Mouse (Mus musculus) left cerebral cortex, adult 2 months (tissue): ENCODE results near the gene Mmp25. TPM values are rescaled to one million over a fixed set of nuclear protein-coding genes. Genes with fewer than 3 reads are reported as not detected.

Experiments
- DNase-seq, 2 experiments: peaks; one replicate each; pipeline ENCODE4 v3.0.0; 2021 to 2022; ENCODE audit warnings: low spot score in 2 of 2, mixed read lengths in 1 of 2; ENCODE audit errors: extremely low spot score in 1 of 2
- H3K27ac ChIP-seq: fragments of 200-600 bp; 2 replicates; pipeline ENCODE4 v1.8.1; 2022
- H3K4me3 ChIP-seq: fragments of 200-600 bp; 2 replicates; pipeline ENCODE4 v1.8.1; 2022
- CTCF ChIP-seq: fragments of 200-600 bp; IDR thresholded peaks from 2 replicates; pipeline ENCODE4 v1.8.1; 2022; ENCODE audit warnings: antibody characterized with exemption, mild to moderate bottlenecking, moderate library complexity
- intact Hi-C: fragments of 180-260 bp; cut with DNase I; formaldehyde crosslinking; loops from one replicate; pipeline ENCODE4 v1.15.1; 2025
- total RNA-seq, 2 experiments: library from RNA; stranded (reverse); gene quantifications; 2 replicates each; pipeline ENCODE4 v1.2.3; 2021

Mmp25 gene
- total RNA-seq, 2 experiments from 2014 or later, result 0.07 to 0.12 TPM

GRCm38 (mm10) chr17:23660117-23660875 lies 15.2 kb upstream of the Mmp25 start, which contains the start of gene Bicdl2:
Bicdl2 (plus strand) TSS chr17:23660506.
- no peak for DNase-seq
- Histone ChIP-seq H3K4me3 (no peak within 1 kb of the TSS), H3K27ac (no peak within 1 kb of the TSS)
- intact Hi-C loops, result loop anchor here (2.0 kb wide), 1 partner anchor 47 kb away; no protein-coding TSS in a partner anchor
- peak; percentile 65 for TF ChIP-seq CTCF

DNA sequence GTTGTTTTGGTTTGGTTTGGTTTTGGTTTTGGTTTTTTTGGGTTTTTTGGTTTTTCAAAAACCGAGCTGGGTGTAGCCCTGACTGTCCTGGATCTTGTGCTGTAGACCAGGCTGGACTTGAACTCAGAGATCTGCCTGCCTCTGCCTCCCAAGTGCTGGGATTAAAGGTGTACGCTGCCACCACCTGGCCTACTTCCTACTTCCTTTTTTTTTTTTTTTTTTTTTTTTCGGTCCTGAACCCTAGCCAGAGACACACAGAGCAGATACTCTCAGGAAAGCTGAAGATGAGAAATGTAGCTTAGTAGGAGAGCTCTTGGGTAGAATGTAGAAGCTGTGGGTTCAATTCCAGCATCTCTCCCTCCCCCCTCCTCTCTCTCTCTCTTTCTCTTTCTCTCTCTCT lies 13.4 kb upstream of the Mmp25 start:
- H3K27ac ChIP-seq, result no peak overlapping the region
- no peak overlapping the region for H3K4me3 ChIP-seq
- intact Hi-C loops, result no loop called here
- TF ChIP-seq CTCF, result no peak
- no peak for DNase-seq

DNA sequence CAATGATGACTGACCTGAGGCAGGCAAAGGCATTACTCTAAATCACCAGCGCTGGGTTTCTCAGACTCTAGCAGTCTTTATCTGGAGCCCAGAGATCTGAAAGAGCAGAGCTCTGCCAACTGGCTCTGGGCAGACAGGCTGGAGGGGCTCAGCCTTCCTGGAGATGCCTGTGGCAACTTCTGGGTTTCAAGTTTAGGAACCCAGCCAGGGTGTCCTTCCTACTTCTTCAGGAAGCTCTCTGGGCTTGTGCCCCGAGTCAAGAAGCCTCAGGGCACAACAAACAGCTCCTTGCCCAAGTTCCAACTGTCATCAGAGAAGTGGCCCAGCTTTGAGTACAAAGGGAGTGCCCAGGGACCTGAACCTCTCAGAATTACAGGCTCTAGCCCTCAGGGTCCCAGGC lies 9.3 kb upstream of the Mmp25 start:
- DNase-seq, result no peak
- no peak overlapping the region for H3K27ac ChIP-seq
- no peak overlapping the region for H3K4me3 ChIP-seq
- intact Hi-C loops, result no loop called here
- TF ChIP-seq CTCF, result no peak

GRCm38 (mm10) chr17:23654001-23654400 lies 8.9 kb upstream of the Mmp25 start:
- H3K4me3 ChIP-seq, result no peak overlapping the region
- intact Hi-C loops, result no loop called here

DNA sequence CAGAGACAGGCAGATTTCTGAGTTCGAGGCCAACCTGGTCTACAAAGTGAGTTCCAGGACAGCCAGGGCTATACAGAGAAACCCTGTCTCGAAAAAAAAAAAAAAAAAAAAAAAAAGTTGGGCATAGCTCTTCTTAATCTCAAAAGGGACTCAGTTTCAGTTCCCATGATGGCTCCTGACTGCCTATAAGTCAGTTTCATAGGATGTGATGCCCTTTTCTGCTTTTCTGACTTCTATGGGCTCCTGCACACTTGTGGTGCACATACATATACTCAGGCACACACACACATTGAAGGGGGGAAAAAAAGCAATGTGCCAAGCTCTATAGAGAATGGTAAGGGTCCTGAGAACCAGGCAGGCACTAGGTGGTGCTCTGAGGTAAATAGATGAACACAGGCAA lies 8.2 kb upstream of the Mmp25 start:
- no peak for TF ChIP-seq CTCF
- no peak for DNase-seq
- no peak overlapping the region for H3K27ac ChIP-seq
- no peak overlapping the region for H3K4me3 ChIP-seq
- intact Hi-C loops, result no loop called here

More at GRCm38 (mm10) chr17:23654001-23654400, 8.9 kb upstream of the Mmp25 start:
- no peak overlapping the region for H3K27ac ChIP-seq
- TF ChIP-seq CTCF, result no peak
- no peak for DNase-seq

DNA sequence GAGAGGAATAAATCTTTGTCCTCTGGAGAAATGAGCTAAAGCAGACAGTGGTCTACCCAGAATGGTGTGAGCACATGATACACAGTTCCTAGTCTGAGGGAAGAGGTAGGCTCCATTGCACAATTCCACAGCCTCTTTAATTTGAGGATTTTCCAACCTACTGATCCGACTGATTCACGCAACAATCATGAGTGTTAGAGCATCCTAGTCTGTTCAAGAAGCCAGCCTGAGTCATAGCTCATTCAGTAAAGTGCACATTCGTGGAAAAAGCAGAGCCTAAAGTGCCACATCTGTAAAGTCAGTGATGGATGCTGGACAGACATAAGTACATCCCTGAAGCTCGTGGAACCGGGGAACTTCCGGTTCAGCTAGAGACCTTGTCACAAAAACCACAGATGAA lies 6.3 kb upstream of the Mmp25 start:
- TF ChIP-seq CTCF, result no peak
- Histone ChIP-seq H3K27ac (no peak overlapping the region), H3K4me3 (no peak overlapping the region)
- intact Hi-C loops, result no loop called here
- DNase-seq, result no peak

- intact Hi-C loops, result no loop called here
- Histone ChIP-seq H3K27ac (no peak overlapping the region), H3K4me3 (no peak overlapping the region)
- DNase-seq, result no peak
- no peak for TF ChIP-seq CTCF
These were observed 817 bp upstream of the Mmp25 start for GRCm38 (mm10) chr17:23645894-23646293.

DNA sequence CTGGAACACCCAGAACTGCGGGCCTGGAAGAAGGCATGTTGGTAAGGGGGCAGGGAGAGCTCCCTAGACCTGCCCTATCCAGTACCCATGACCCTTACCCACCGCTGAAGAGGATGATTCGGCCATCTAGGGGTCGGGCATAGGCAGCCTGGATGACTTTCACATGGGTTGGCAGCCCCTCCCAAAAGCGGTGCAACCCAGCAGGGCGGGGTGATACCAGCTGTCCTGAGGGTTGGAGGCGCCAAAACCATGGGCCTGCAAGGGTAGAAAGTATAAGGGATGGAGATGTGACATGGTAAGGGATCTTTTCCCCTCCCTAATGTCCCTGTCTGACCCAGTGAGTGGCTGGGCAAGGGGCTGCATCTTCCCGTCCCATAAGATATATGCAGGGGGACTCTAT lies 13.8 kb downstream of the Mmp25 start:
- Histone ChIP-seq H3K27ac (no peak overlapping the region), H3K4me3 (no peak overlapping the region)
- no peak for DNase-seq
- intact Hi-C loops, result loop anchor here (2.0 kb wide), 1 partner anchor 58 kb away; no protein-coding TSS in a partner anchor
- no peak for TF ChIP-seq CTCF

DNA sequence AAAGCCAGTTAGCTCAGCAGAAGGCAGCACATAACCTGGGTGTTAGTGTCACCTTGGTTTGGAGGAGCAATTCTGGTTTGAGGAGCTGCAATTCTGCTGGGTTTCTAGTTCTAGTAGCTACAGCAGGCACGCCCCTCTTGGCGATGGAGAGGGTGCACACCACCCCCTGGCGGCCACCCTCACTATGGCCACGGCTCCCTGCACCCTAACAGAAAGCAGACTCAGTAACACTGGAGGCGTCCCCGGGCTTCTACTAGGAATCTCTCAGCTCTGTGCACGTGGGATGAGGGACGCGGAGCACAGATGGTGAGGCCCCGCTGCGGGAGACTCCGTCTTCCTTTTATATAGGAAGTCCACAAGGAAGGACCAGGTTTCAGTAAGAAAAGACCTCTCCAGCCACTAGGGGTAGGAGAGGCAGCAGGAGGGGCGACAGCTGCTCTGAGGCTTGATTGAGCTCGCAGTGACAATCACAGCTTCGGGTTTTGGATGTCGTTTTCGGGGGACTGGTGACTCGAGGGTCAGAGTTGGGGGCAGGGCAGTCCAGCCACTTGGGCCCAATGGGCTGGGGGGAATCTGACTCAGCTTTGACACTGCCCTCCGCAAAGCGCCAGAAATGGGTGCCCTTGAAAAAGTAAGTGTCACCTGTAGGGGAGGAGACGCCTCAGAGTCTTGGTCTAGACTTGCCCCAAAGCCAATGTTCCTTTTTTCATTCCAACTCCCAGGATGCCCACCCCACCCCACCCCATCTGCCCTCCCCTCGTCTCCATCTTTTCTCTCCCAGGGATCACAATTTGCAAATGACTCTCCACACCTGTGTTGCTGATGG lies 14.7 kb downstream of the Mmp25 start:
- H3K4me3 ChIP-seq, result 0 out of 2 replicates have a peak overlapping the region, but pooled peaks have one; percentile 19
- intact Hi-C loops, result loop anchor here (2.0 kb wide), 1 partner anchor 58 kb away; no protein-coding TSS in a partner anchor
- peak; percentile 91 for TF ChIP-seq CTCF
- no peak overlapping the region for H3K27ac ChIP-seq
- DNase-seq, result peak; percentile 84 to 89

DNA sequence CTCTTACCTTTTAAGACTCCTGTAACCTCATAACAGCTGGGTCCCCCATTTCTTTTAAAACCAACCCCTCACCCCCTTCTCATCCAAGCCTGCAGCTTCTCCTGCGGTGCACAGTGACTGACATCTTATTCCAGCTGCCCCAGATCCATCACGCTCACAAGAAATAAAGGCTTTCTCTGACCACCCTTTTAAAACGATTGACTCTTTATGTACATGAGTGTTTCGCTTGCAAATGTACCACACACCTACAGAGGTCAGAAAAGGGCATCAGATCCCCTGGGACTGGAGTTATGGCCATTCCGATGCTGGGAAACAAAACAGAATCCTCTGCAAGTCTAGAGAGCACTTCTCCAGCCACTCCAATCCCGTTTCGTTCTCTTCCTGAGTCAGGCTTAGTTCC lies 17.3 kb downstream of the Mmp25 start:
- intact Hi-C loops, result no loop called here
- TF ChIP-seq CTCF, result no peak
- no peak for DNase-seq

GRCm38 (mm10) chr17:23620351-23620750 lies 24.7 kb downstream of the Mmp25 start:
- intact Hi-C loops, result no loop called here
- DNase-seq, result no peak
- Histone ChIP-seq H3K27ac (no peak overlapping the region), H3K4me3 (no peak overlapping the region)
- TF ChIP-seq CTCF, result no peak

More for the DNA sequence above, 17.3 kb downstream of the Mmp25 start:
- Histone ChIP-seq H3K4me3 (no peak overlapping the region), H3K27ac (no peak overlapping the region)

- TF ChIP-seq CTCF, result no peak
- intact Hi-C loops, result no loop called here
- no peak overlapping the region for H3K4me3 ChIP-seq
- no peak overlapping the region for H3K27ac ChIP-seq
- no peak for DNase-seq
These were observed 28.0 kb downstream of the Mmp25 start for GRCm38 (mm10) chr17:23617087-23617486.
